Mouse (Mus musculus) megakaryocyte, embryonic 14.5 days (primary cell): ENCODE results near the gene Slc5a12. TPM values are rescaled to one million over a fixed set of nuclear protein-coding genes. Genes with fewer than 3 reads are reported as not detected.

Experiments
- H3K27me3 ChIP-seq: replicated peaks from 2 replicates; pipeline ENCODE3; 2012; ENCODE audit warnings: inconsistent platforms
- H3K36me3 ChIP-seq: replicated peaks from 2 replicates; pipeline ENCODE3; 2012; ENCODE audit warnings: low read length, inconsistent platforms, mixed read lengths
- H3K4me1 ChIP-seq: 2 replicates; pipeline ENCODE4 v1.6.1; 2012; ENCODE audit warnings: inconsistent platforms
- H3K4me3 ChIP-seq: replicated peaks from 2 replicates; pipeline ENCODE3; 2012; ENCODE audit warnings: moderate library complexity, mild to moderate bottlenecking, inconsistent platforms
- H3K9me3 ChIP-seq: 2 replicates; pipeline ENCODE4 v1.6.1; 2012; ENCODE audit warnings: inconsistent platforms
- FLI1 ChIP-seq: IDR thresholded peaks from 2 replicates; pipeline ENCODE4 v1.6.1; 2012; ENCODE audit warnings: low read length, inconsistent platforms, mixed read lengths
- GATA1 ChIP-seq: IDR thresholded peaks from 3 replicates; pipeline ENCODE4 v1.6.1; 2012; ENCODE audit warnings: mixed read lengths, low read length, inconsistent platforms, borderline replicate concordance
- polyA plus RNA-seq: library from polyadenylated mRNA; stranded (reverse); fragments of >175 nt; gene quantifications from 2 replicates; pipeline ENCODE4 v1.2.3, GENCODE M21; 2012; ENCODE audit warnings: low replicate concordance; ENCODE audit not compliant: insufficient read depth

Gene Slc5a12
- not detected in 2 replicates for polyA plus RNA-seq

- Histone ChIP-seq H3K4me1 (no peaks in the 10 kb centered on the region), H3K36me3 (no peaks in the 10 kb centered on the region), H3K9me3 (no peaks in the 10 kb centered on the region)
Observed at GRCm38 (mm10) chr2:110596932-110597331, at the start of gene Slc5a12. Slc5a12 (plus strand) TSS chr2:110597298.

GRCm38 (mm10) chr2:110556098-110556497 lies 41.0 kb upstream of the Slc5a12 start:
- TF ChIP-seq FLI1 (no peak), GATA1 (no peak)
- Histone ChIP-seq H3K36me3 (no peaks in the 10 kb centered on the region), H3K4me1 (no peaks in the 10 kb centered on the region), H3K9me3 (0 out of 2 replicates have a peak, but pooled peaks cover 4% of the 10 kb centered on the region), H3K27me3 (no peaks in the 10 kb centered on the region), H3K4me3 (no peak overlapping the region)

More at GRCm38 (mm10) chr2:110596932-110597331, at the start of gene Slc5a12:
- Histone ChIP-seq H3K4me3 (no peak within 1 kb of the TSS), H3K27me3 (no peaks in the 10 kb centered on the region)
- TF ChIP-seq FLI1 (no peak), GATA1 (no peak)

- H3K4me1 ChIP-seq, result no peaks in the 10 kb centered on the region
- no peak overlapping the region for H3K4me3 ChIP-seq
- TF ChIP-seq FLI1 (no peak), GATA1 (no peak)
- H3K9me3 ChIP-seq, result no peaks in the 10 kb centered on the region
- H3K27me3 ChIP-seq, result no peaks in the 10 kb centered on the region
- H3K36me3 ChIP-seq, result no peaks in the 10 kb centered on the region
Observed at GRCm38 (mm10) chr2:110562621-110563020, 34.5 kb upstream of the Slc5a12 start.

- no peak overlapping the region for H3K4me3 ChIP-seq
- no peaks in the 10 kb centered on the region for H3K36me3 ChIP-seq
- no peaks in the 10 kb centered on the region for H3K4me1 ChIP-seq
- H3K27me3 ChIP-seq, result no peaks in the 10 kb centered on the region
- no peaks in the 10 kb centered on the region for H3K9me3 ChIP-seq
- TF ChIP-seq GATA1, result no peak
- TF ChIP-seq FLI1, result no peak
Observed at GRCm38 (mm10) chr2:110564673-110565627, 32.1 kb upstream of the Slc5a12 start.

- Histone ChIP-seq H3K4me3 (no peak overlapping the region), H3K9me3 (peaks cover 5% of the 10 kb centered on the region), H3K4me1 (no peaks in the 10 kb centered on the region), H3K27me3 (no peaks in the 10 kb centered on the region), H3K36me3 (no peaks in the 10 kb centered on the region)
- no peak for TF ChIP-seq GATA1
- TF ChIP-seq FLI1, result no peak
Observed at GRCm38 (mm10) chr2:110586692-110587091, 10.4 kb upstream of the Slc5a12 start.

- TF ChIP-seq GATA1 (no peak), FLI1 (no peak)
- no peaks in the 10 kb centered on the region for H3K36me3 ChIP-seq
- no peak overlapping the region for H3K4me3 ChIP-seq
- no peaks in the 10 kb centered on the region for H3K27me3 ChIP-seq
- peaks cover 5% of the 10 kb centered on the region for H3K9me3 ChIP-seq
- H3K4me1 ChIP-seq, result no peaks in the 10 kb centered on the region
Observed at GRCm38 (mm10) chr2:110590007-110590406, 7.1 kb upstream of the Slc5a12 start.

GRCm38 (mm10) chr2:110592276-110592675 lies 4.8 kb upstream of the Slc5a12 start:
- no peaks in the 10 kb centered on the region for H3K4me1 ChIP-seq
- H3K36me3 ChIP-seq, result no peaks in the 10 kb centered on the region
- H3K9me3 ChIP-seq, result no peaks in the 10 kb centered on the region
- H3K4me3 ChIP-seq, result no peak overlapping the region
- TF ChIP-seq FLI1 (no peak), GATA1 (no peak)
- H3K27me3 ChIP-seq, result no peaks in the 10 kb centered on the region

GRCm38 (mm10) chr2:110644358-110644757 lies 47.3 kb downstream of the Slc5a12 start:
- Histone ChIP-seq H3K27me3 (no peaks in the 10 kb centered on the region), H3K9me3 (peaks cover 2% of the 10 kb centered on the region; the same call in 1 of the 2 replicates), H3K4me3 (no peak overlapping the region), H3K36me3 (no peaks in the 10 kb centered on the region), H3K4me1 (no peaks in the 10 kb centered on the region)
- TF ChIP-seq FLI1, result no peak
- TF ChIP-seq GATA1, result no peak

- TF ChIP-seq FLI1, result no peak
- no peak for TF ChIP-seq GATA1
- no peaks in the 10 kb centered on the region for H3K36me3 ChIP-seq
- no peaks in the 10 kb centered on the region for H3K27me3 ChIP-seq
- H3K9me3 ChIP-seq, result peaks cover 2% of the 10 kb centered on the region; the same call in 1 of the 2 replicates
- no peaks in the 10 kb centered on the region for H3K4me1 ChIP-seq
- no peak overlapping the region for H3K4me3 ChIP-seq
Observed at GRCm38 (mm10) chr2:110644846-110645245, 47.7 kb downstream of the Slc5a12 start.

- H3K27me3 ChIP-seq, result no peaks in the 10 kb centered on the region
- H3K4me1 ChIP-seq, result no peaks in the 10 kb centered on the region
- TF ChIP-seq GATA1, result no peak
- TF ChIP-seq FLI1, result no peak
- H3K36me3 ChIP-seq, result no peaks in the 10 kb centered on the region
- no peaks in the 10 kb centered on the region for H3K9me3 ChIP-seq
- no peak overlapping the region for H3K4me3 ChIP-seq
Observed at GRCm38 (mm10) chr2:110663329-110663728, 66.2 kb downstream of the Slc5a12 start.
